Mouse (Mus musculus): ENCODE results near the gene Tns4.

Tns4 gene

DNA sequence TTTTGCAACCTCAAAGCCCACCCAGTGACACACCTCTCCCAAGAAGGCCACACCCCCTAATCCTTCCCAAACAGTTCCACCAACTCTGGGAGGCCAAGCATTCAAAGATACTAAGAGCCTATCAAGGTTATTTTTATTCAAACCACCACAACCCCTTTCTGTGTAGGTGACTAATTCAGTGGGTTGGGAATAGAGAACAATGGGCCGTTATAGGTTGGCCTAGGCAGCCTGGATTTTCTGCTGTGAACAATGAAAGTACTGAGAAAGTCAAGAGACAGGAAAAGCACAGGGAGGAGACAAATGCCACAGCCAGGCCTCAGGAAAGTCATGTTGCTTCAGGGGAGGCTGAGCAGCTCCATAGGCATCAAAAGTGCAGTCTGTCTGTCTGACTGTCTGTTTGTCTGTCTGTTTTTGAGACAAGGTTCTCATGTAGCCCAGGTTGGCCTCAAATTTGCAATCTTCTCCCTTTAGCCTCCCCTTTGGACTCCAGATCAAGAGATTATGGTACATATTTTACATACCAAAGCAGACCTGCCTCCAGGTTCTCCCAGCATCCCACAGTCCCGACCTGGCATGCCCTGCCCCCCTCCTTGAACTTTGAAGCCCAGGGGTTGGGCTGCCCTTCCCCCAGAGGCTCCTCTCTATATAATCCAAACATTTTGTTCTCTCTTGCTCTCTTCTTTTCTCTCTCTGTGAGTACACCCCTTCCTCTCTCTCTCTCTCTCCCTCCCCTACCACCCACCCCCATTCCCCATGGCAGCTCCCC lies 6.0 kb upstream of the Tns4 start:
- intact Hi-C loops (cut with DNase I): no loop called here

DNA sequence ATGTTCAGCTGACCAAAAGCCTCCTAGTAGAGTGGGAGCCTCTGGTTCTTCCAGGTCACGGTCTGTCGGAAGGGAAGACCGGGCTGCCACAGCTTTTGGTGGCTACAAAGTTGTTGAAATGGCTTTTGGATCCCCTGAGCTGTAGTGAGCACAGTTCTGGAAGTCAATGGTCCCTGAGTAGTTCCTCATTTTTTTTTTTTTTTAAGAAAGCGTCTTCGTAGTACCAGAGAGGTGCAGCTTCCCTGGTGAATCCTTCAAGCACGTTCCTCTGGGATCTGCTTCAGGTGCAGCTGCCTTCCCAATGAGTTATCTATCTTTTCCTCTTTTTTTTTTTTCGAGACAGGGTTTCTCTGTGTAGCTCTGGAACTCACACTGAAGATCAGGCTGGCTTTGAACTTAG lies 4.6 kb upstream of the Tns4 start:
- intact Hi-C loops (cut with DNase I): no loop called here

DNA sequence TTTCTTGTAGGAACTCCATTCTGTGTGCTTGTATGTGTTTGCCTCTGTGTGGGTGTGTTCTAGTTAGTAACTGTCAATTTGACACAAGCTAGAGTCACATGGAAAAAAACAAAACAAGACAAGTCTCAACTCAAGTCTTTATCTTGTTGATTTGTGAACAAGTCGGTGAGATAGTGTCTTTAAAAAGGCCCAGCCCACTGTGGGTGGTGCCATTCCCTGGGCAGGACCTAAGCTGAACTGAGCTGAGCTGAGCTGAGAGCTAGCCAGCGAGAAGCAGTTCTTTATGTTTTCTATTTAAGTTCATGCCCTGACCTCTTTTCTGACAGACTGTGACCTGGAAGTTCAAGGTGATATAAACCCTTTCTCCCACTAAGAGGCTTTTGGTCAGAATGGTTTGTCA lies 2.6 kb upstream of the Tns4 start:
- intact Hi-C loops (cut with DNase I): no loop called here

DNA sequence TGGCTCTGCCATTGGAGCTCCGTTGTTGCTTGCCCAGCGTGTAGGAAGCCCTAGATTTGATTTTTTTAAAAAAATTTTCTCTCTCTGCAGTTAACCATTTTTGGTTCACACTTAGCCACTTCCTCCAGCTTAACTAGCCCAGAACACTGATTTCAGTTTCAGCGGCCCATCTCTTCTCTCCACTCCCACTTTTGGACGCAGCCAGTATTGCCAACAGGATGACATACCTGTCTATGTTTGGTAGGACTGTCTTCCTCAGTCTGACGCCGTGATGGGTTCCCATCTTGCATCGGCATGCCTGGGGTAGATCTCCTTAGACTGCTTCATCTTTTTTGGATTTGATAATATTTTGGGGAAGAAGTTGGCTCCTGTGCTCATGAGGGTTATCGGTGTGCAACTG lies 1.3 kb upstream of the Tns4 start:
- intact Hi-C loops (cut with DNase I): no loop called here

DNA sequence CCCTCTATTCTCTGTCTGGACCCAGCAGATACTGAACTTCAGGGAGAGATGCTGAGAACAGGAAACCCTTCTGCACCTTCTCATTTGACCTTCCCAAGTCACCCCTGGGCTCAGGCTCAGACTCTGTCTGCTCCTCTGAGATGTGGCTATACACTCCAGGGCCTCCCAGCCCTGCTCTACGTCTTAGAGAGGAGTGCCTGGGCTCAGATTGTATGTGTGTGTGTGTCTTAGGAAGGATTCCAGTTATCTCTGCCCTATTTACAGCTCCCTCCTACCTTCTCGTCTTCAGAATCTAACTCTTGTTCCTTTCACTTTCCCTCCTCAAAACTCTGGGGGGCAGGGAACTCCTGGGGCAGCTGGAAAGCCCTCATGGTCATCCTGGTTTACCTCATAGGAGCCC lies 620 bp downstream of the Tns4 start:
- intact Hi-C loops (cut with DNase I): no loop called here

DNA sequence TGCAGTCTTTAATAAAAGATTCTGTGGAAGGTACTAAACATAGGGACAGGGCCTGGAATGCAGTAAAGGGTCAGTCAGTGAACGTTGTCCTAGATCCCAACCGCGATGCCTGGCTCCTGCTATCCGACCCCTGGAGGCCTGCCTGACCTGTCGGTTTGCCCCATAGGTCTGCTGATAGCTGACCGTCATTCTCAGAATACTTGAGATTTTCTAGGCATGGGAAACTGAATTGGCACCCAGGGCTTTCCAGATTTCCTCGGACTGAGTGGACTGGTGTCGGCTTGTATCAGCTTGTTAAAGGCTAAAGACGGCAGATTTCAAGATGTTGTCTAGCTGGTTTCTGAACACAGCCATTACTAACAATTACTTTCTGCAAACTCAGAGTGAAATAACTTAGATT lies 4.7 kb downstream of the Tns4 start:
- intact Hi-C loops (cut with DNase I): no loop called here

DNA sequence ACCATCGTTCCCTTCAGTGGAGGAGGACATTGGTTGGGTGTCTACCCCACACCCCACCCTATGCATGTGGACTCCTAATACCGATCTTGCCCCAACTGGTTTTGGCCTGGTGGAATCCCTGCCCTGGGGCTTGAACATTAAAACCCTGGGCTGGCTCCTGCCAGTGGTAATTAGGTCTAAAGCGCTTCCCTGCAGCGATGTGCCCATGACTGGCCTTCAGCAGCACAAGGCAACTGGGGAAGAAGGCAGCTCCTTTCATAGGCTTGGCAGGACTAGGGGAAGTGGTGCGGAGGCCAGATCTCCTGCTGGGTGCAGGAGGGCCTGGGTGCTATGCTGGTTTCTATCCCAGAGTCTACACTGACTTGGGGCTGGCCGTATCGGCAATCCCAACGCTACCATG lies 5.6 kb downstream of the Tns4 start:
- intact Hi-C loops (cut with DNase I): no loop called here

DNA sequence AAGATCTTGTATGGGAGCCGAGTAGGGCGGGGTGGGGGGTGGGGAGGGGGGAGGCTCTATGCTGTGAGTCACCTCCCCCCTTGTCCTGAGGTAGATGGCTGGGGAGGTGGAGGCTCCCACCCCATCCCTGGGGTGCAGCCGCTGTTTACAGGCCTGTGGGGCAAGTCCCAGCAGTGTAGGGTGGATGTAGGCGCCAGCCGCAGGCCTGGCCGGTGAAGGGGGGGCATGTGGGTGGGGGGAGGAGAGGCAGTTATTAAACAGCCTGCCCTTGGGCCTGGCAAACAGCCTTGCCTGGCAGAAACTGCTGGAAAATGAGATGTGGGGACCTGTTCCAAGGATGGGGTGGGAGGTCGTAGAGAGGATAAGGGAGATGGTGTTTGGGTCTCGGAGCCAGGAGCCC lies 7.0 kb downstream of the Tns4 start:
- intact Hi-C loops (cut with DNase I): no loop called here

DNA sequence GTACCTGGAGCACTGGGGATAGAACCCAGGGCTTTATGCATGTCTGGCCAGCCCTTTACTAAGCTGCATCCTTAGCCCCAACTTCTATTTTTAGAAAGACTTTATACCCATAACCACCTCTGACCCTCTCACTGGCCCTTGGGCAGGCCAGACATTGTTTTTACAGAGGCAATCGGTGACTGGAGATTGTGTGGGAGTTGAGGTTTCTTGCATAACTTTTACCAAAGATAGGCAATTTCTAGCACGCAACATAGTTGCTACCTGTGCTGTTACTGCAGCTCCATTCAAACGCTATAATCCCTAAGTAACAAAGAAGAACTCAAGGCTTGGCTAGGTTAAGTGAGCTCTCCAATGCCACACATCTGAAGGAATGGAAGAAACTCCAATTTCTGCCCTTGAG lies 7.5 kb downstream of the Tns4 start:
- intact Hi-C loops (cut with DNase I): no loop called here

DNA sequence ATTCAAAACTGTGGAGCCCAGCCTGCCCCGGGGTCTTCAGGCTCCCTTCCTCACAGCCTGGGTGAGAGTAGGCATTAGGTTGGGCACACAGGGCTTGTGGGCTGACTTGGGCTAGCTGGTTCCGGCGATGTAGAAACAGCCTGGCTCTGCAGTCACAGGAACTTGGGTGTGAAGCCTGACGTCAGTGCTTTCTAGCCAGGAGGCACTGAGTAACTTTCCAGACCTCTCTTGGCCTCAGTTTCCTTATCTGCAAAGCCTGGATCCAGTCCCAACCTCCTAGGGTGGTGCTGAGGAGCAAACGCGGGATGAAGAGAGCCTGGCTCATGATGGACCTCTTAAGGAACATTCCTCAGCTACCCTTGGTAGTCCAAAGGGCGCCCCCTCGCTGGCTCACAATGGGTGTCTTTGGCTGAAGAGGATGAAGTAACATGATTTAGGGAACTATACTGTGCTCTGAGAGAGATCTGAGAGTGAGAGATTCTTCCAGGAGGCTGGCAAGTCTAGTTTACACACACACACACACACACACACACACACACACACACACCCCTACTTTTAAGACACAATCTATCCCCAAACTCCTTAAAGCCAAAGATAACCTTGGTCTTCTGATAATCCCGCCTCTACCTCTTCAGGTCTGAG lies 8.1 kb downstream of the Tns4 start:
- intact Hi-C loops (cut with DNase I): no loop called here

DNA sequence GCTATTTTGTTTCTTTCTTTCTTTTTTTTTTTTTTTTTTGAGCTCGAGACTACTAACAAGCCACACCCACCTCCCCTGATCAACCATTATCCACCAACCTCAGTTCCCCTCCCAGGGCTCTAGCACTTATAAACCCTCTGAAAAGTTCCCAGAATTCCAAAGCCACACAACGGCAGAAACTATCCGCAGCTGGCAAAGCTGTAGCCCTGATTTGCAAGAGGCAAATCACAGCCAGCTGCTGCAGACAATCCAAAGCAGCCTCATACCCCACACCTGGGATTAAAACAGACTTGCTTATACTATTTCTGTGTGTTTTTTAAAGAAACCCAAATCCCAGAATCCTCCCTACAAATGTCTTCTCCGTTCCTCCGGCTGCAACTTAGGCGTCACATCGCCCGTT lies 11.2 kb downstream of the Tns4 start:
- intact Hi-C loops (cut with DNase I): no loop called here

DNA sequence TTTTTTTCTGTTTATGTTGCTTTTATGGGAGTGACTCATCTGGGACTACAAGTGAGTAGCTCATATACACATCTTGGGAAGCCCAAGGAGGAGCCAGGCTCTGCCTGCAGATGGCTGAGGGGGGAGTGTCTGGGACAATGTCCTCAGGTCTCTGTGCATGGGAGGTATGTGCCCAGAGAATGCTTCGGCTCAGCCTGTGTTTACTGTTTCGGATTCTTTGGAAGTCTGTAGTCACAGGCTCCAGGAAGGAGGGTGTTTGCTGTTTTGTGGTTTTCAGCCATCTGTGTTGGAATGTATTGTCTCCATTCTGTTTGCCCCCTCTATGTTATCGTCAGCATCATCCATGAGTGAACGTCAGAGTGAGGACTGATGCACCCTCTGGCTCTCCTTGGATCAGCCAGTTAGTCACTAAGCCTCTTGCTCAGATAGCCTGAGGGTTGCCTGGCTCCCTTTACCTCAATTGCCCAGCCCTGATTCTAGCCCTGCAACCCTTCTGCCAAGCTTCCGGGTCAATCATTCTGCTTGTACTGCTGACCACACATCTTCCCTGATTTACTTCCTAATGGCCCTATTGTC lies 12.3 kb downstream of the Tns4 start:
- intact Hi-C loops (cut with DNase I): no loop called here

DNA sequence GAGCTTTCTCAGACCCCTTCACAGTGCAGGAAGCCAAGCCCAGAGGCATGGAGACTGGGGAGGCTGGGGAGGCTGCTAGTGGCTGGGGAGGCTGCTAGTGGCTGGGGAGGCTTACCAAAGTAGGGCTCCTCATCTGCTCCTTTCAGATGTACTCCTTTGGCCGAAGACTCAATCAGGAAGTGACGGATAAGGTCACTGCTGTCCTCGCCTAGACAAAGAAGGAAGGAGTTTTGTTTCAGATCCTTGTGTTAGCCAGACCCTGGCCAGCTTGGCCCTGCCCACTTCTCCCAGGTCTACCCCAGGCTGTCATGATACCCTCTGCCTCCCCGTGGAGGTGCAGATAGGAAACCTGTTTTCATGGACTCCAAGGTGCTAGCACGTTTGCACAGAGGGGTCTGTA lies 15.3 kb downstream of the Tns4 start:
- intact Hi-C loops (cut with DNase I): no loop called here

DNA sequence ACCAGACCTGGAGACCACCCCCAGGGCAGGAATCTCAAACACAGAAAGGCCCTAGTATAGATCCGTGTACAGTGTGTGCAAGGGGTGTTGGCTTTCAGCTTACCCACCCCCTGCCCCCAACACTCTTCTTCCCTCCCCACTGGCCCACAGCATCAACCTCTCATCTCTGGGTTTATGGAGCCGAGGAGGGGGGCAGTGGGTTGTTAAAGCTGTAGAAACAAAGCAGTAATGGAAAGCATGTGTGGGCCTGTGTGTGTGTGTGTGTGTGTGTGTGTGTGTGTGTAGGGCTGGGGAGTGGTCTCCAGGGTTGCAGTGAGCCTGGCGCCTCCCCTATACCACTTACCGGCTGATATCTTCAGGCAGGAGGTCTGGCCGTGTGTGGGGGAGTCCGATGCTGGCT lies 17.2 kb downstream of the Tns4 start:
- intact Hi-C loops (cut with DNase I): no loop called here

DNA sequence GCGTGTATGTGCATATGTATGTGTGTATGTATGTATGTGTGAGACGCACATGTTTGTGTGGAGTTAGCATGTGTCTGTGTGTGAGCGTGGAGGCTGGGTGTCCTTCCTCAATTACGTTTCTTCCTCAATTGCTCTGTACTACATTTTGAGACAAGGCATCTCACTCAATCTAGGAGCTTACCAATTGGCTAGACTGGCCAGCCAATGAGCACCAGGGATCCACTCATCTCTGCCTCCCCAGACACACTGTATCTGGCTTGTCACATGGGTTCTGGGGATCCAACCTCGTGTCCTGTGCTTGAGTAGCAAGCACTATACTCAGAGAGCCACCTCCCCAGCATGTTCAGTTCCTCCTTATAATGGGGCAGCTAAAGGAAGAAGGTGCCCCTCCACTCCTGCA lies 20.7 kb downstream of the Tns4 start:
- intact Hi-C loops (cut with DNase I): loop anchor here (5.0 kb wide), 1 partner anchor 74 kb away; no protein-coding TSS in a partner anchor

DNA sequence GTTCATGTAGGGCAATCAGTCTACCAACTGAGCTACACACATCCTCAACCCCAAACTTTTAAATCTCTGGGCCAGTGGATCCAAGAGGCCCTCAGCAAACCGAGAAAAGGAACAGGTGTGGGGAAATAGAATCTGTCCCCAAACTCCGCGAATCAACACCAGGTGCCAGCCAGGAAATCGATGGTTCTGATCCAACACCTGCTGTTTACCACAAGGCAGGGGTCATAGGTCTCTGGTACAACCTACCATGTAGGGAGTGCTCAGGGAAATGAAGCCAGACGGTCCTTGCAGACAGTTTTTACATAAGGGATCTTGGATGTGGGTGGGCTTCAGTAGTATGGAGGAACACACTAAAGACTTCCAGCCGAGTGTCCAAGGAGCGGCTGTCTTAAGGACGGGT lies 21.5 kb downstream of the Tns4 start:
- intact Hi-C loops (cut with DNase I): loop anchor here (2.0 to 5.0 kb wide), 2 partner anchors 29 to 75 kb away; no protein-coding TSS in a partner anchor

DNA sequence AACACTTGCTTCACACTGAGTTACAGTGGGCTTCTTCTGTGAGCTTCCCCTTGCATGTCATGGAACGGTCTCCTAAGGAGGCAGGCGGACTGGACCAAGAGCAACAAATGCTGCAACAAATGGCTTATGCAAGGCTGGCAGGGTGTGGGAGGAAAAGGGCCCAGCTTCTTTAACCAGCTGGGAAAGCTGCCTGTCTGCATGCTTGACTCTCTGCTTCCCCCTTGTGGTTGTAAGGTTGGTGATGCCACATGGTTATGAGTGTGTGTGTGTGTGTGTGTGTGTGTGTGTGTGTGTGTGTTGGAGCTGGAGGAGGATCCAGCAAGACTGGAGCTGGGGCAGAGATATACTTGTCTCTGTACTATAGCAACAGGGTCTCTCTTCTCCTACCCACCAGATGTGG lies 23.1 kb downstream of the Tns4 start:
- intact Hi-C loops (cut with DNase I): loop anchor here (2.0 to 5.0 kb wide), 2 partner anchors 27 to 76 kb away; no protein-coding TSS in a partner anchor

DNA sequence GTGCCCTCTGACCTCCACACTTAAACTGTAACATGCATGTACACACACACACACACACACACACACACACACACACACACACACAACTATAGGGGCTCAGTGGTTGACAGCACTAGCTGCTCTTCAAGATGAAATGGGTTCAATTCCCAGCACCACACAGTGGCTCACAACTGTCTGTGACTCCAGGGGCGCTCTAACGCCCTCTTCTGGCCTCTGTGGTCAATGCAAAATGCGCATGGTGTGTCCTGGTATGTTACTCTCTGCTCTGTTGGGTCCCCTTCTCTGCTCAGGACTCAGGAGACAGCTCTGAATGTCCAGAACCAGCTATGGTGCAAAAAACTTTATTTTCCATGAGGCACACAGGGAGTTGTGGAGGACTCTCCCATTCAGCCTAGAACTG lies 23.8 kb downstream of the Tns4 start:
- intact Hi-C loops (cut with DNase I): loop anchor here (5.0 kb wide), 1 partner anchor 77 kb away; no protein-coding TSS in a partner anchor

DNA sequence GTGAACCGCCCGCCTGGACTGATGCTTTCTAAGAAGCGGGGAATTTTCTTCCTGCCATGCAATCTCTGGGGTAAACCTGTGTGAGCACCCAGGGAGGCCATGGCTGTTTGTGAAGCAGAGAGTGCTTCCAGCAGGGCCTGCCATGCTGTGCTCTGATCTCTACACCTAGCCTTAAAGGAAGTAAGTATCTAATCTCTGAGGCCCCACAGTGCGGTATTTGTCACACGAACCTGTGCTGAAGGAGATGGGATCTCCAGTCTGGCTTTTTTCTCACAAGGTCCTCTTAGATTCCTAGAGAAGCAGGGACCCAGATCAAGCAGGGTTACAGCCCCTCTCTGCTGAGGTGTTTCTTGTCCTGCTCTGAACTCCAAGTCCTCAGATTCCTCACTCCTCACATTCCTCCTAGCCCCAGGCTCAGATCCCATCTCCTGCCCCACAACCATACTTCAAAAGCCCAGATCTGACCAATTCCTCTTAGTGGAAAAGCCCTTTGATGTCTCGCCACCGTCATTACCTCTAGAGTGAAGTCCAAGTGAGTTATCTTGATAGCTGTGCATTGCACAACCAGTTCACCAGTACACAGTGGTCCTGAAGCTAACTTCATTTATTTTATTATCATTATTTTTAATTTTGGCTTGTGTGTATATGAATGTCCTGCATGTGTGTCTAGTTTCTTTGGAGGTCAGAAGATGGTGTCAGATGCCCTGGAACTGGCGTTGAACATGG lies 25.5 kb downstream of the Tns4 start:
- intact Hi-C loops (cut with DNase I): no loop called here

DNA sequence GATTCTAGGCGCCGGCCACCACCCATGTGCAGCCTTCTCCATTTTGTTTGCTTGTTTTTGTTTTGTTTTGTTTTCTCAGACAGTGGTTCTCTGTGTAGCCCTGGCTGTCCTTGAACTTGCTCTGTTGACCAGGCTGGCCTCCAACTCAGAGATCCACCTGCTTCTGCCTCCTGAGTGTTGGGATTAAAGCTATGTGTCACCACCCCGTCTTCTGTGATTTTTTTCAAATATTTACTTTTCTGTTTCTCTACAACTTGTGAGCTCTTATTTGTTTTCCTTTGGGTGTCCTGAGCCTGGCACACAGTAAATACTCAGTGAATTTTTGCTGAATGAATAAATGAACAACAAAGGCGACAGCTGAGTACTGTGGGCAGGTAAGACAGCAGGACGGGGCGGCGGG lies 26.4 kb downstream of the Tns4 start:
- intact Hi-C loops (cut with DNase I): no loop called here

DNA sequence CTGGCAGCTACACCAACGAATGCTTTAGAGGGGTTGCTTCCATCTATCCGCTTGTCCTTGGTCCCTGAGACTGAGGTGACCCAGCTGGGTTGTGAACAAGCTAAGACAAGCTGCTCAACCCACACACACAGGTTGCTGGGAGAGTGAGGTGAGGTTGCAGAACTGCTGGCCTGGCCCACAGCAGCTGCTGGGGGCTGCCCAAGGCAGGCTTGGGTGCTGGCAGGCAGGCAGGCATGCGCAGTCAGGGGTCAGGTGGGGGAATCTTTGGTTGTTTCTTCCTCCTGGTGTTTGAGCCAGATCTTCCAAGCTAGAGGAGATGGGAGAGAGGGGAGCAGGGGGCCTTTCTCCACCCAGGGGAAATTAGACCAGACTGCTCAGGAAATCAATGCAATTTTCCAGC lies 28.7 kb downstream of the Tns4 start:
- intact Hi-C loops (cut with DNase I): no loop called here
